Mouse (Mus musculus) ES-Bruce4 (cell line): ENCODE measurements around the gene Nisch. TPM values are rescaled to one million over a fixed set of nuclear protein-coding genes. Genes with fewer than 3 reads are reported as not detected.

Experiments used
- H3K27ac ChIP-seq: 2 replicates; pipeline ENCODE4 v1.5.1; 2012; ENCODE audit warnings: low read length, inconsistent platforms; ENCODE audit not compliant: insufficient read depth
- H3K27me3 ChIP-seq: 2 replicates; pipeline ENCODE4 v1.6.1; 2012; ENCODE audit warnings: mild to moderate bottlenecking, low read length, inconsistent platforms; ENCODE audit not compliant: control insufficient read depth, poor library complexity, insufficient read depth, severe bottlenecking
- H3K36me3 ChIP-seq: 2 replicates; pipeline ENCODE4 v1.6.1; 2012; ENCODE audit warnings: inconsistent platforms, mild to moderate bottlenecking, low read length, moderate library complexity; ENCODE audit not compliant: control insufficient read depth, poor library complexity, insufficient read depth, severe bottlenecking
- H3K4me1 ChIP-seq: one replicate; pipeline ENCODE4 v1.8.1; 2011; ENCODE audit warnings: low read length; ENCODE audit not compliant: control insufficient read depth, insufficient read depth
- H3K4me3 ChIP-seq: 2 replicates; pipeline ENCODE4 v1.5.1; 2011; ENCODE audit warnings: low read depth, mild to moderate bottlenecking, low read length
- H3K9ac ChIP-seq: 2 replicates; pipeline ENCODE4 v1.6.1; 2012; ENCODE audit warnings: low read depth, mild to moderate bottlenecking, inconsistent platforms; ENCODE audit not compliant: poor library complexity, severe bottlenecking
- H3K9me3 ChIP-seq: replicated peaks from 2 replicates; pipeline ENCODE4 v1.6.1; 2012; ENCODE audit warnings: mild to moderate bottlenecking, low read length, inconsistent platforms; ENCODE audit not compliant: control insufficient read depth, poor library complexity, insufficient read depth, severe bottlenecking
- CTCF ChIP-seq: IDR thresholded peaks from one replicate; pipeline ENCODE4 v1.8.1; 2011; ENCODE audit warnings: low read depth, low read length
- EP300 ChIP-seq: IDR thresholded peaks from 2 replicates; pipeline ENCODE4 v1.6.1; 2011; ENCODE audit warnings: low read depth, low read length; ENCODE audit not compliant: insufficient read depth
- POLR2A ChIP-seq: IDR thresholded peaks from one replicate; pipeline ENCODE4 v1.8.1; 2011; ENCODE audit warnings: low read length; ENCODE audit not compliant: insufficient read depth
- polyA plus RNA-seq: library from polyadenylated mRNA; stranded (reverse); fragments of >200 nt; gene quantifications from 2 replicates; pipeline ENCODE4 v1.2.4, GENCODE M21; 2011; ENCODE audit warnings: low read depth; ENCODE audit not compliant: missing spikeins, insufficient read depth, insufficient read length

Nisch gene
- polyA plus RNA-seq, 1 experiment = 335 TPM

- no peaks in the 10 kb centered on the region for H3K4me1 ChIP-seq
- TF ChIP-seq EP300 (0 out of 2 replicates have a peak, but pooled peaks have one; percentile 56), CTCF (no peak), POLR2A (peak; percentile 18)
- peak within 1 kb of the TSS; percentile 90 for H3K9ac ChIP-seq
- no peaks in the 10 kb centered on the region for H3K9me3 ChIP-seq
- peak within 1 kb of the TSS; percentile 91 for H3K4me3 ChIP-seq
- H3K27me3 ChIP-seq = no peaks in the 10 kb centered on the region
- H3K27ac ChIP-seq = peak within 1 kb of the TSS; percentile 83
- peaks cover 33% of the 10 kb centered on the region for H3K36me3 ChIP-seq
These were observed 34.4 kb upstream of the Nisch start, which contains the start of the genes Phf7 and Bap1 for GRCm38 (mm10) chr14:31251084-31251604. Gene Phf7, minus strand, starts transcription at chr14:31251317. Gene Bap1, plus strand, starts transcription at chr14:31251450.

- H3K4me3 ChIP-seq = peak overlapping the region; percentile 86
- TF ChIP-seq CTCF = no peak
- no peak for TF ChIP-seq EP300
- TF ChIP-seq POLR2A = no peak
These were observed 33.7 kb upstream of the Nisch start for GRCm38 (mm10) chr14:31250222-31251083.

GRCm38 (mm10) chr14:31248396-31248795 is 31.6 kb upstream of the Nisch start:
- no peaks in the 10 kb centered on the region for H3K4me1 ChIP-seq
- no peaks in the 10 kb centered on the region for H3K9me3 ChIP-seq
- H3K36me3 ChIP-seq = peaks cover 7% of the 10 kb centered on the region
- no peak overlapping the region for H3K4me3 ChIP-seq
- H3K27me3 ChIP-seq = no peaks in the 10 kb centered on the region
- TF ChIP-seq EP300 (no peak), CTCF (no peak), POLR2A (no peak)
- H3K9ac ChIP-seq = no peak overlapping the region
- H3K27ac ChIP-seq = no peak overlapping the region

More at GRCm38 (mm10) chr14:31250222-31251083, 33.7 kb upstream of the Nisch start:
- H3K36me3 ChIP-seq = peaks cover 27% of the 10 kb centered on the region
- no peaks in the 10 kb centered on the region for H3K4me1 ChIP-seq
- H3K9me3 ChIP-seq = no peaks in the 10 kb centered on the region
- H3K27ac ChIP-seq = peak overlapping the region; percentile 83
- peak overlapping the region; percentile 90 for H3K9ac ChIP-seq
- no peaks in the 10 kb centered on the region for H3K27me3 ChIP-seq

GRCm38 (mm10) chr14:31245946-31246345 is 29.2 kb upstream of the Nisch start:
- no peaks in the 10 kb centered on the region for H3K9me3 ChIP-seq
- no peaks in the 10 kb centered on the region for H3K27me3 ChIP-seq
- H3K27ac ChIP-seq = no peak overlapping the region
- H3K4me1 ChIP-seq = no peaks in the 10 kb centered on the region
- H3K9ac ChIP-seq = no peak overlapping the region
- TF ChIP-seq EP300 (no peak), CTCF (no peak), POLR2A (no peak)
- H3K36me3 ChIP-seq = no peaks in the 10 kb centered on the region
- H3K4me3 ChIP-seq = no peak overlapping the region

GRCm38 (mm10) chr14:31244777-31245176 is 28.0 kb upstream of the Nisch start:
- Histone ChIP-seq H3K4me3 (no peak overlapping the region), H3K27me3 (no peaks in the 10 kb centered on the region), H3K27ac (no peak overlapping the region), H3K4me1 (no peaks in the 10 kb centered on the region), H3K9me3 (no peaks in the 10 kb centered on the region), H3K36me3 (no peaks in the 10 kb centered on the region), H3K9ac (no peak overlapping the region)
- TF ChIP-seq POLR2A = no peak
- no peak for TF ChIP-seq CTCF
- TF ChIP-seq EP300 = no peak

- TF ChIP-seq CTCF = no peak
- TF ChIP-seq EP300 = no peak
- no peak for TF ChIP-seq POLR2A
- Histone ChIP-seq H3K36me3 (no peaks in the 10 kb centered on the region), H3K9me3 (no peaks in the 10 kb centered on the region)
These were observed 23.8 kb upstream of the Nisch start for GRCm38 (mm10) chr14:31240528-31240927.

More at GRCm38 (mm10) chr14:31240528-31240927, 23.8 kb upstream of the Nisch start:
- H3K27ac ChIP-seq = no peak overlapping the region
- no peaks in the 10 kb centered on the region for H3K27me3 ChIP-seq
- H3K9ac ChIP-seq = no peak overlapping the region
- H3K4me3 ChIP-seq = no peak overlapping the region
- no peaks in the 10 kb centered on the region for H3K4me1 ChIP-seq
